Mouse (Mus musculus) heart, embryonic 13.5 days (tissue): Measurements from ENCODE around the gene Dact3. TPM values are rescaled to one million over a fixed set of nuclear protein-coding genes. Genes with fewer than 3 reads are reported as not detected.

Experiments
- ATAC-seq: fragments of 200-750 bp; cut with Nextera tagmentation; 2 replicates; pipeline ENCODE4 v1.8.0; 2017; ENCODE audit warnings: moderate TSS enrichment; ENCODE audit not compliant: insufficient number of reproducible peaks, low FRiP score, low TSS enrichment; ENCODE audit errors: extremely low read depth
- H3K27ac ChIP-seq: fragments of 300-500 bp; sonication (generic); replicated peaks from 2 replicates; pipeline ENCODE4 v1.5.1; 2015; ENCODE audit warnings: moderate library complexity, mild to moderate bottlenecking, inconsistent platforms
- H3K27me3 ChIP-seq: fragments of 300-500 bp; sonication (generic); replicated peaks from 2 replicates; pipeline ENCODE4 v1.6.1; 2015; ENCODE audit warnings: mild to moderate bottlenecking, inconsistent platforms
- H3K36me3 ChIP-seq: fragments of 300-500 bp; sonication (generic); 2 replicates; pipeline ENCODE4 v1.6.1; 2015; ENCODE audit warnings: mild to moderate bottlenecking, inconsistent platforms
- H3K4me1 ChIP-seq: fragments of 300-500 bp; sonication (generic); 2 replicates; pipeline ENCODE4 v1.6.1; 2015; ENCODE audit warnings: inconsistent platforms
- H3K4me2 ChIP-seq: fragments of 300-500 bp; sonication (generic); 2 replicates; pipeline ENCODE4 v1.6.1; 2015; ENCODE audit warnings: inconsistent platforms, mild to moderate bottlenecking, moderate library complexity
- H3K4me3 ChIP-seq: fragments of 300-500 bp; sonication (generic); 2 replicates; pipeline ENCODE4 v1.5.1; 2015; ENCODE audit warnings: moderate library complexity, mild to moderate bottlenecking, inconsistent platforms
- H3K9ac ChIP-seq: fragments of 300-500 bp; sonication (generic); 2 replicates; pipeline ENCODE4 v1.6.1; 2015; ENCODE audit warnings: inconsistent platforms, mild to moderate bottlenecking, moderate library complexity
- H3K9me3 ChIP-seq: fragments of 300-500 bp; sonication (generic); 2 replicates; pipeline ENCODE4 v1.6.1; 2016; ENCODE audit warnings: inconsistent platforms
- WGBS: fragments of 180-500 bp; shearing (Covaris S2); methylation state at CpG from one replicate; pipeline ENCODE4 v1.1.7; 2015; ENCODE audit warnings: mixed read lengths; 5-methylcytosine and 5-hydroxymethylcytosine counted together
- polyA plus RNA-seq: library from polyadenylated mRNA; unstranded; fragments of >200 nt; fragmentation: Nextera tagmentation; extraction: Ambion mirVana; gene quantifications from 2 replicates; pipeline ENCODE4 v1.2.1, GENCODE M21; 2015

Gene Dact3
- polyA plus RNA-seq, 1 experiment from 2014 or later = 4.7 TPM

GRCm38 (mm10) chr7:16931968-16932627 lies 57.0 kb downstream of the Dact3 start:
- no peak for ATAC-seq
- H3K27me3 ChIP-seq = no peaks in the 10 kb centered on the region
- no peaks in the 10 kb centered on the region for H3K36me3 ChIP-seq
- WGBS = 17% methylated on average over 14 of the region's 14 CpGs
- no peaks in the 10 kb centered on the region for H3K9me3 ChIP-seq
- H3K27ac ChIP-seq = no peak overlapping the region
- no peak overlapping the region for H3K9ac ChIP-seq
- H3K4me3 ChIP-seq = no peak overlapping the region
- H3K4me2 ChIP-seq = no peak overlapping the region
- H3K4me1 ChIP-seq = no peaks in the 10 kb centered on the region; the same call in 1 of the 2 replicates

GRCm38 (mm10) chr7:16932704-16933577 lies 57.8 kb downstream of the Dact3 start:
- ATAC-seq = no peak
- H3K4me3 ChIP-seq = no peak overlapping the region
- H3K4me2 ChIP-seq = no peak overlapping the region
- H3K4me1 ChIP-seq = no peaks in the 10 kb centered on the region; the same call in 1 of the 2 replicates
- no peak overlapping the region for H3K27ac ChIP-seq
- H3K36me3 ChIP-seq = no peaks in the 10 kb centered on the region
- WGBS = 37% methylated on average over 14 of the region's 14 CpGs
- H3K9me3 ChIP-seq = no peaks in the 10 kb centered on the region
- no peak overlapping the region for H3K9ac ChIP-seq
- H3K27me3 ChIP-seq = no peaks in the 10 kb centered on the region

Other genes with a start within 250 kb of the Dact3 start
- gene Ceacam15, start 199.6 kb upstream of the Dact3 start, polyA plus RNA-seq = 0.48 TPM in 2 replicates
- gene Ceacam9, start 153.4 kb upstream of the Dact3 start, polyA plus RNA-seq = not detected in 2 replicates
- gene Ap2s1, start 136.9 kb upstream of the Dact3 start, polyA plus RNA-seq = 210 and 235 TPM in 2 replicates
- 35.2 and 37.8 TPM in 2 replicates for gene Slc1a5, start 94.0 kb upstream of the Dact3 start, polyA plus RNA-seq
- gene Strn4, start 59.4 kb upstream of the Dact3 start, polyA plus RNA-seq = 81.1 and 82.5 TPM in 2 replicates
- gene Fkrp, start 58.6 kb upstream of the Dact3 start, polyA plus RNA-seq = 31.9 and 33.3 TPM in 2 replicates
- gene Prkd2, start 32.4 kb upstream of the Dact3 start, polyA plus RNA-seq = 9.6 and 11.1 TPM in 2 replicates
- gene Gng8, start 16.5 kb downstream of the Dact3 start, polyA plus RNA-seq = 4.5 and 4.9 TPM in 2 replicates
- 0.32 and 0.59 TPM in 2 replicates for gene Ptgir, start 31.2 kb downstream of the Dact3 start, polyA plus RNA-seq
- 85.5 and 101 TPM in 2 replicates for gene Calm3, start 48.8 kb downstream of the Dact3 start, polyA plus RNA-seq
- 4.0 and 4.1 TPM in 2 replicates for gene Pnmal2, start 69.4 kb downstream of the Dact3 start, polyA plus RNA-seq
- gene Pnmal1, start 84.4 kb downstream of the Dact3 start, polyA plus RNA-seq = 0.11 and 0.15 TPM in 2 replicates
- gene Gm42372, start 107.8 kb downstream of the Dact3 start, polyA plus RNA-seq = 0.09 and 0.14 TPM in 2 replicates
- 25.5 and 25.8 TPM in 2 replicates for gene Ccdc8, start 117.4 kb downstream of the Dact3 start, polyA plus RNA-seq
- 82.3 and 94.0 TPM in 2 replicates for gene Ppp5c, start 152.6 kb downstream of the Dact3 start, polyA plus RNA-seq
- 26.7 and 26.8 TPM in 2 replicates for gene Hif3a, start 187.1 kb downstream of the Dact3 start, polyA plus RNA-seq
- gene Psg16, start 198.7 kb downstream of the Dact3 start, polyA plus RNA-seq = 0.10 TPM in 1 of 2 replicates, not detected in the other